Mouse (Mus musculus) forebrain, embryonic 11.5 days (tissue): ENCODE measurements at regions not wholly inside any gene's neighbourhood (a gene's known extent, or its start where the extent isn't known, plus 50 kb on each side); places are given as distances from the start of the nearest gene placed in this dataset.
A peak's percentile ranks its signal among the peaks of the same experiment; 100 is the strongest.

Experiments
- ATAC-seq: fragments of 200-750 bp; cut with Nextera tagmentation; replicated peaks from 2 replicates; pipeline ENCODE4 v1.8.0; 2017; ENCODE audit warnings: moderate TSS enrichment; ENCODE audit not compliant: low FRiP score
- DNase-seq: peaks from one replicate; pipeline ENCODE4 v3.0.0-alpha.2; 2017; ENCODE audit warnings: low spot score
- H3K27ac ChIP-seq: fragments of 300-500 bp; sonication (generic); 2 replicates; pipeline ENCODE4 v1.5.1; 2014; ENCODE audit warnings: low read depth, low read length
- H3K27me3 ChIP-seq: fragments of 300-500 bp; sonication (generic); 2 replicates; pipeline ENCODE4 v1.6.1; 2014; ENCODE audit warnings: mild to moderate bottlenecking, low read length, mixed read lengths; ENCODE audit not compliant: control insufficient read depth, insufficient read depth
- H3K36me3 ChIP-seq: fragments of 300-500 bp; sonication (generic); 2 replicates; pipeline ENCODE4 v1.6.1; 2014; ENCODE audit warnings: mild to moderate bottlenecking, low read length, moderate library complexity, mixed read lengths; ENCODE audit not compliant: control insufficient read depth, insufficient read depth
- H3K4me1 ChIP-seq: fragments of 300-500 bp; sonication (generic); replicated peaks from 2 replicates; pipeline ENCODE4 v1.6.1; 2014; ENCODE audit warnings: low read length, mixed read lengths; ENCODE audit not compliant: control insufficient read depth, insufficient read depth
- H3K4me2 ChIP-seq: fragments of 300-500 bp; sonication (generic); 2 replicates; pipeline ENCODE4 v1.6.1; 2014; ENCODE audit warnings: low read depth, mild to moderate bottlenecking, low read length, moderate library complexity, mixed read lengths; ENCODE audit not compliant: severe bottlenecking
- H3K4me3 ChIP-seq: fragments of 300-500 bp; sonication (generic); 2 replicates; pipeline ENCODE4 v1.5.1; 2014; ENCODE audit warnings: low read depth, low read length
- H3K9ac ChIP-seq: fragments of 300-500 bp; sonication (generic); 2 replicates; pipeline ENCODE4 v1.6.1; 2014; ENCODE audit warnings: low read length
- H3K9me3 ChIP-seq: fragments of 300-500 bp; sonication (generic); 2 replicates; pipeline ENCODE4 v1.6.1; 2016; ENCODE audit warnings: low read length, mixed read lengths; ENCODE audit not compliant: control insufficient read depth
- whole genome bisulfite sequencing: fragments of 180-500 bp; shearing (Covaris S2); extraction: QIAGEN DNeasy Blood & Tissue Kit; methylation state at CpG from one replicate; pipeline ENCODE4 v1.1.7; 2014; 5-methylcytosine and 5-hydroxymethylcytosine counted together

- Histone ChIP-seq H3K4me1 (0 out of 2 replicates have a peak, but pooled peaks cover 4% of the 10 kb centered on the region), H3K4me2 (no peak overlapping the region), H3K9ac (no peak overlapping the region), H3K27me3 (no peaks in the 10 kb centered on the region), H3K4me3 (no peak overlapping the region), H3K9me3 (no peaks in the 10 kb centered on the region), H3K27ac (no peak overlapping the region), H3K36me3 (no peaks in the 10 kb centered on the region)
- ATAC-seq: 0 out of 2 replicates have a peak, but pooled peaks have one; percentile 46
- DNase-seq: no peak
- WGBS: 3% methylated on average over 3 of the region's 3 CpGs
Measured at GRCm38 (mm10) chr12:106462281-106462680, 452.3 kb downstream of the Vrk1 start.

GRCm38 (mm10) chr12:106464701-106465100 lies 454.7 kb downstream of the Vrk1 start:
- Histone ChIP-seq H3K4me1 (peaks cover 7% of the 10 kb centered on the region; the same call in 1 of the 2 replicates), H3K27me3 (no peaks in the 10 kb centered on the region), H3K4me2 (no peak overlapping the region), H3K4me3 (no peak overlapping the region), H3K9ac (no peak overlapping the region), H3K9me3 (no peaks in the 10 kb centered on the region), H3K36me3 (no peaks in the 10 kb centered on the region), H3K27ac (no peak overlapping the region)
- DNase-seq (no peak), ATAC-seq (no peak)
- WGBS: 60% methylated on average over 11 of the region's 11 CpGs

DNA sequence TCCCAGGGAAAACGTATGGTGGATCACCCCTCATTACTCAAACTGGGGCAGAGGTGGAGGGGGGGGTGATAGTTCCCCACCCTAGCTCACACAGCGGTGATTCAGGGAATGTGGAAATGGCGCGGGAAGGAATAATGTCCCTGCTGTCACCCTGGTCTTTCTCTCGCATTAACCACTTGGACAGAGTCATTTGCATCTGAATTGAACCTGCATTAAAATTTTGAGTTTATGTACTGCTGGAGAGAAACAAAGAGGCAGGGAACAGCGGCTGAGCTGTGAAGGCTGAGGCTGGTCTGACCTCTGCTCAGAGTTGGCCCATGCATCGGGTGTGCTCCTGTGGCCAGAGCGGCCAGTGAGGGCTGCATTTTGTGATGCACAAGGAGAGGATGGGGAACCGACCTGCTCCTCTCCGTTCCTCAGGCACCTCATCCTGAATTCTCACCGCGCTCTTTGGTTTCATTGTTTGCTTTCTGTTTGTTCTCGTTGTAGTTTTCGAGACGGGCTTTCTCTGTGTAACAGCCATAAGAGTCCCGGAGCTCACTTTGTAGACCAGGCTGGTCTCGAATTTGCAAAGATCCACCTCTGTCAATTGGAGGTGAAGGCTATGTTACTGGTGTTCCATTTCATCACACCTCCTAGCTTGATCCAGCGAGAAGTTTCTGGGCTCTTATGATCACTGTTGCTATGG lies 458.3 kb downstream of the Vrk1 start:
- Histone ChIP-seq H3K4me1 (peaks cover 3% of the 10 kb centered on the region; the same call in 1 of the 2 replicates), H3K4me3 (no peak overlapping the region), H3K27ac (no peak overlapping the region), H3K9ac (no peak overlapping the region), H3K27me3 (no peaks in the 10 kb centered on the region), H3K36me3 (no peaks in the 10 kb centered on the region), H3K9me3 (no peaks in the 10 kb centered on the region), H3K4me2 (no peak overlapping the region)
- DNase-seq (no peak), ATAC-seq (peak; percentile 73; the same call in 1 of the 2 replicates)
- WGBS: 39% methylated on average over 18 of the region's 18 CpGs

GRCm38 (mm10) chr12:106474501-106475165 lies 464.6 kb downstream of the Vrk1 start:
- Histone ChIP-seq H3K4me3 (no peak overlapping the region), H3K9ac (peak overlapping the region; percentile 29), H3K4me2 (peak overlapping the region; percentile 39; the same call in 1 of the 2 replicates), H3K27ac (no peak overlapping the region), H3K4me1 (peaks cover 21% of the 10 kb centered on the region), H3K36me3 (no peaks in the 10 kb centered on the region), H3K27me3 (peaks cover 2% of the 10 kb centered on the region; the same call in 1 of the 2 replicates), H3K9me3 (no peaks in the 10 kb centered on the region)
- WGBS: 11% methylated on average over 24 of the region's 24 CpGs
- ATAC-seq (peak; percentile 29; the same call in 1 of the 2 replicates), DNase-seq (peak; percentile 77)

DNA sequence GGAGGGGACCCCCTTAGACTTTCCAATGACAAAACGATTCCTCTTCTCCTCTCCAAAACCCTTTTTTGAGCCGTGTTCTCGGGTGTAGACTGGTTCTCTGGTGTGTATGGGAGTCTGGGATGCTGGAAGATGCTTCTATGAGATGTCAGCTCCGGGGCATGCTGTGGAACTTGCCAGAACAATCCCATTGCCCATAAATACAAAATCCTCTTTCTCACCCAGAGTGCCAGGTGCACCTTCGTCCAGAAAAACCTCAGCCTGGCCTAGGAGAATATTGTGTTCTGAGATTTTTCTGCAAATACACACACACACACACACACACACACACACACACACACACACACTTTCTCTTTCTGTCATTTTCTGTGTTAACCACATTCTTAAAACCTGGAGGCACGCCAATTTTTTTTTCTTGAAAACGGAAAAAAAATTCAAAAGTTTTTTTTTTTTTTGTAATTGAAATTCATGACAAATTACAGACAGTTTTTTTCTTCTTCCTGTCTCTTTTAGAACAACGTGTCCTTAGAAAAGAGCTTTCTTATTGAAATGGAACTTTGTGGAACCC lies 465.5 kb downstream of the Vrk1 start:
- Histone ChIP-seq H3K4me2 (no peak overlapping the region), H3K36me3 (no peaks in the 10 kb centered on the region), H3K27me3 (peaks cover 5% of the 10 kb centered on the region; the same call in 1 of the 2 replicates), H3K4me3 (no peak overlapping the region), H3K9me3 (no peaks in the 10 kb centered on the region), H3K27ac (no peak overlapping the region), H3K4me1 (peaks cover 27% of the 10 kb centered on the region), H3K9ac (no peak overlapping the region)
- 60% methylated on average over 8 of the region's 8 CpGs for WGBS
- ATAC-seq (no peak), DNase-seq (no peak)

- no peak overlapping the region for H3K4me3 ChIP-seq
- no peak overlapping the region for H3K27ac ChIP-seq
- no peaks in the 10 kb centered on the region for H3K36me3 ChIP-seq
- DNase-seq: no peak
- peaks cover 14% of the 10 kb centered on the region for H3K27me3 ChIP-seq
- no peak overlapping the region for H3K4me2 ChIP-seq
- ATAC-seq: 0 out of 2 replicates have a peak, but pooled peaks have one; percentile 11
- H3K4me1 ChIP-seq: peaks cover 30% of the 10 kb centered on the region
- WGBS: 16% methylated on average over 8 of the region's 8 CpGs
- no peaks in the 10 kb centered on the region for H3K9me3 ChIP-seq
- H3K9ac ChIP-seq: no peak overlapping the region
Measured at GRCm38 (mm10) chr12:106477040-106477665, 467.1 kb downstream of the Vrk1 start.

DNA sequence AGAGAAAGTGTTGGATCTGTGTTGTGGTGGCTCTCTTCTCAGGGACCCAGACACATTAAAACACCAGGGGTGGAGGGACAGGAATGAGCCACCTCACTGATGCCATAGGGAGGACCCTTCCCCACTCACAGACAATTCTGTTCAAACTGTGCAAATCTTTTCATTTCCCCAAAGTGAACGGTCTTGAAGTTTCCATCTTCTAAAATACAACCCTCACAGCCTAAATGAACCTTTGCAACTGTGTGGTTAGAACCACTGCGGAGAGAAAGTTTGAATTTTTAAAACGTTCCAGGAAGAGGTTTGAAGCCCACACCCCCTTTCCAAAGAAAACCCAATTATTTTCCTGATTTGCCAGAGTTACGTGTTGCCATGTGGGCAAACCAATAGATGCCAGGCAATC lies 467.7 kb downstream of the Vrk1 start:
- no peak for DNase-seq
- Histone ChIP-seq H3K4me3 (no peak overlapping the region), H3K9me3 (no peaks in the 10 kb centered on the region), H3K27ac (no peak overlapping the region), H3K4me2 (no peak overlapping the region), H3K27me3 (peaks cover 16% of the 10 kb centered on the region), H3K36me3 (no peaks in the 10 kb centered on the region), H3K4me1 (peaks cover 34% of the 10 kb centered on the region), H3K9ac (no peak overlapping the region)
- no peak for ATAC-seq
- WGBS: 17% methylated on average over 4 of the region's 4 CpGs

DNA sequence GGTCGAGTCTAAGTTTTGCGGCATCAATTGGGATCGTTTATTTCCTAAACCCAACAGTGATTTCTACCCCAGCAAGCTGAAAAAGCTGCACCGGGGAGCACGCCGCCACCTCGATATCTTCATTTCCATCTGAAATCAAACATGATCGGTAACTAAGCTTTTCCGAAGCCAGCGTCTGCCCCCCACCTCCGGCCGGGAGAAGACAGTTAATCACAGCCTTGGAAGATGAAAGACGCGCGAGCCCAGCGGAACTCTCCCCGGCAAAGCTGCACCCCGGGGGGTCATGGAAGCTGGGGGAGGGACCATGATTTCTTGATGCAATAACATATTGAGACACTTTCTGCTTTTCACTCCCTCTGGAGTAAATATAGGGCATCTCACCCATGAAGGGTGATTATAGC lies 468.4 kb downstream of the Vrk1 start:
- H3K4me1 ChIP-seq: peaks cover 36% of the 10 kb centered on the region
- peaks cover 16% of the 10 kb centered on the region for H3K27me3 ChIP-seq
- H3K4me2 ChIP-seq: peak overlapping the region; percentile 67
- ATAC-seq (no peak), DNase-seq (peak; percentile 66)
- H3K36me3 ChIP-seq: no peaks in the 10 kb centered on the region
- peak overlapping the region; percentile 26 for H3K4me3 ChIP-seq
- under 1% methylated on average over 18 of the region's 18 CpGs for WGBS
- 0 out of 2 replicates have a peak overlapping the region, but pooled peaks have one; percentile 13 for H3K9ac ChIP-seq
- H3K9me3 ChIP-seq: no peaks in the 10 kb centered on the region
- H3K27ac ChIP-seq: no peak overlapping the region
